Mouse (Mus musculus) brain, embryonic 14.5 days (tissue): Measurements from ENCODE around the gene Pop7.

Source experiments
- CTCF ChIP-seq: fragments of 200-500 bp; IDR thresholded peaks from 2 replicates; pipeline ENCODE4 v1.5.1; 2012; ENCODE audit warnings: inconsistent platforms, mild to moderate bottlenecking, moderate library complexity, borderline replicate concordance; ENCODE audit not compliant: insufficient read depth, insufficient read length; ENCODE audit errors: extremely low read depth
- POLR2A ChIP-seq: fragments of 200-500 bp; IDR thresholded peaks from 2 replicates; pipeline ENCODE4 v1.6.1; 2012; ENCODE audit warnings: mild to moderate bottlenecking, inconsistent platforms, borderline replicate concordance; ENCODE audit not compliant: poor library complexity, insufficient read depth, insufficient read length, severe bottlenecking; ENCODE audit errors: extremely low read depth

- no peak for TF ChIP-seq CTCF
- no peak for TF ChIP-seq POLR2A
Observed at GRCm38 (mm10) chr5:137537461-137537860, 35.1 kb upstream of the Pop7 start.
